ENCODE assay signal across 11 mouse cellular contexts in genomic region chr10:83145836-83146235, GRCm38 (mm10).
DNase-seq lines count a peak whose midpoint lies in the region; ATAC-seq and TF ChIP-seq lines count a peak whose summit lies in the region.
"Had no signal": no experiment of that assay in that cellular context is flagged by ENCODE, and none has a peak within 500 bp of the region (broad histone marks: within the 10 kb centered on the region; RNA-seq: fewer than 3 reads in every experiment).

No protein-coding gene starts in this region.

- no peak for TF ChIP-seq CTCF in kidney, adult 2 months (conservative IDR thresholded peaks at IDR 0.05; ENCODE audit: insufficient read depth, insufficient read length, low read depth, low read length)
- TF ChIP-seq CTCF in brain, embryonic 14.5 days (IDR thresholded peaks at IDR 0.05; ENCODE audit: borderline replicate concordance, extremely low read depth, insufficient read depth, insufficient read length) = no peak

- no peaks in the 10 kb centered on the region for H3K4me1 ChIP-seq in kidney, adult 2 months (ENCODE audit: control insufficient read depth, insufficient read depth, low read length)
- peaks cover 28% of the 10 kb centered on the region for H3K4me1 ChIP-seq in embryonic facial prominence, embryonic 13.5 days
- peaks cover 51% of the 10 kb centered on the region for H3K4me1 ChIP-seq in limb, embryonic 13.5 days

- no peak overlapping the region for H3K9ac ChIP-seq in embryonic facial prominence, embryonic 13.5 days
- no peak overlapping the region for H3K9ac ChIP-seq in limb, embryonic 13.5 days

- no peaks in the 10 kb centered on the region for H3K27me3 ChIP-seq in kidney, adult 2 months (replicated peaks; ENCODE audit: control insufficient read depth, insufficient read depth, low read length)
- no peaks in the 10 kb centered on the region for H3K27me3 ChIP-seq in embryonic facial prominence, embryonic 13.5 days
- no peaks in the 10 kb centered on the region for H3K27me3 ChIP-seq in limb, embryonic 13.5 days

- no peak for ATAC-seq in embryonic facial prominence, embryonic 13.5 days (ENCODE audit: insufficient number of reproducible peaks, insufficient read depth, low FRiP score, low TSS enrichment, low read depth)
- ATAC-seq in limb, embryonic 13.5 days (ENCODE audit: low FRiP score, low read depth) = 0 out of 2 replicates have a peak, but pooled peaks have one; percentile 41
- no peak for ATAC-seq in activated CD4-positive, CD25-positive, alpha-beta regulatory T cell, adult 4 months

- no peak overlapping the region for H3K4me2 ChIP-seq in embryonic facial prominence, embryonic 13.5 days
- no peak overlapping the region for H3K4me2 ChIP-seq in limb, embryonic 13.5 days (replicated peaks)

- WGBS in kidney, adult 2 months = 41% methylated on average over 14 of the region's 14 CpGs
- WGBS in embryonic facial prominence, embryonic 13.5 days = 33% methylated on average over 14 of the region's 14 CpGs
- WGBS in limb, embryonic 13.5 days = 47% methylated on average over 14 of the region's 14 CpGs

- H3K36me3 ChIP-seq in kidney, adult 2 months (ENCODE audit: control insufficient read depth, insufficient read depth, low read length) = no peaks in the 10 kb centered on the region
- H3K36me3 ChIP-seq in embryonic facial prominence, embryonic 13.5 days = no peaks in the 10 kb centered on the region
- no peaks in the 10 kb centered on the region for H3K36me3 ChIP-seq in limb, embryonic 13.5 days

- no peak overlapping the region for H3K4me3 ChIP-seq in kidney, adult 2 months (ENCODE audit: insufficient read depth, low read depth, low read length)
- no peak overlapping the region for H3K4me3 ChIP-seq in embryonic facial prominence, embryonic 13.5 days
- H3K4me3 ChIP-seq in limb, embryonic 13.5 days = no peak overlapping the region

- H3K27ac ChIP-seq in kidney, adult 2 months (ENCODE audit: insufficient read depth, low read depth, low read length) = no peak overlapping the region
- H3K27ac ChIP-seq in embryonic facial prominence, embryonic 13.5 days = peak overlapping the region; percentile 34; the same call in 1 of the 2 replicates
- H3K27ac ChIP-seq in limb, embryonic 13.5 days = peak overlapping the region; percentile 84

- H3K9me3 ChIP-seq in embryonic facial prominence, embryonic 13.5 days = no peaks in the 10 kb centered on the region
- H3K9me3 ChIP-seq in limb, embryonic 13.5 days = no peaks in the 10 kb centered on the region

- no peak for TF ChIP-seq POLR2A in kidney, adult 2 months (IDR thresholded peaks at IDR 0.05; ENCODE audit: low read depth, low read length)
- TF ChIP-seq POLR2A in brain, embryonic 14.5 days (IDR thresholded peaks at IDR 0.05; ENCODE audit: borderline replicate concordance, extremely low read depth, insufficient read depth, insufficient read length, poor library complexity, severe bottlenecking) = no peak

- DNase-seq in kidney, adult 2 months = peak; percentile 36
- DNase-seq in kidney, adult 9 months = no peak
- DNase-seq in brain, embryonic 14.5 days (ENCODE audit: low read depth) = peak; percentile 71
- DNase-seq in right cerebral cortex, postnatal 14 days = no peak
- DNase-seq in adrenal gland, adult 2 months = no peak
- DNase-seq: gastrocnemius, postnatal 25 days; heart, postnatal 10 days; left cerebral cortex, postnatal 4 days had no signal

Comparison
In these comparisons a context has a peak if more than half of its experiments do, and no peak if none do; other contexts are left out.
1. DNase-seq: peak in kidney, adult 2 months (single experiment) and brain, embryonic 14.5 days (single experiment); none in kidney, adult 9 months (single experiment), right cerebral cortex, postnatal 14 days (single experiment) and adrenal gland, adult 2 months (single experiment).